Mouse (Mus musculus) midbrain, postnatal 0 days (tissue): Measurements from ENCODE around the gene Cish. TPM values are rescaled to one million over a fixed set of nuclear protein-coding genes. Genes with fewer than 3 reads are reported as not detected.

Experiments used
- ATAC-seq: fragments of 200-750 bp; cut with Nextera tagmentation; 2 replicates; pipeline ENCODE4 v1.8.0; 2017; ENCODE audit warnings: moderate number of reproducible peaks, mild to moderate bottlenecking, moderate TSS enrichment, moderate library complexity; ENCODE audit not compliant: low FRiP score
- DNase-seq: peaks from one replicate; pipeline ENCODE4 v3.0.0-alpha.2; 2015; ENCODE audit warnings: low spot score
- H3K27ac ChIP-seq: fragments of 300-500 bp; sonication (generic); 2 replicates; pipeline ENCODE4 v1.5.1; 2014; ENCODE audit warnings: low read depth, mild to moderate bottlenecking, low read length, mixed read lengths
- H3K27me3 ChIP-seq: fragments of 300-500 bp; sonication (generic); 2 replicates; pipeline ENCODE4 v1.6.1; 2014; ENCODE audit warnings: low read length, control low read depth, mixed read lengths; ENCODE audit not compliant: insufficient read depth
- H3K36me3 ChIP-seq: fragments of 300-500 bp; sonication (generic); 2 replicates; pipeline ENCODE4 v1.6.1; 2014; ENCODE audit warnings: low read length, control low read depth, mixed read lengths; ENCODE audit not compliant: insufficient read depth
- H3K4me1 ChIP-seq: fragments of 300-500 bp; sonication (generic); 2 replicates; pipeline ENCODE4 v1.6.1; 2014; ENCODE audit warnings: mild to moderate bottlenecking, control low read depth, antibody characterized with exemption, low read length, mixed read lengths; ENCODE audit not compliant: insufficient read depth
- H3K4me2 ChIP-seq: fragments of 300-500 bp; sonication (generic); 2 replicates; pipeline ENCODE4 v1.6.1; 2014; ENCODE audit warnings: low read depth, mild to moderate bottlenecking, low read length, mixed read lengths; ENCODE audit not compliant: poor library complexity, severe bottlenecking
- H3K4me3 ChIP-seq: fragments of 300-500 bp; sonication (generic); 2 replicates; pipeline ENCODE4 v1.5.1; 2014; ENCODE audit warnings: low read depth, mild to moderate bottlenecking, low read length, moderate library complexity
- H3K9ac ChIP-seq: fragments of 300-500 bp; sonication (generic); replicated peaks from 2 replicates; pipeline ENCODE4 v1.6.1; 2014; ENCODE audit warnings: mild to moderate bottlenecking, low read length, moderate library complexity, mixed read lengths; ENCODE audit not compliant: poor library complexity, severe bottlenecking
- H3K9me3 ChIP-seq: fragments of 300-500 bp; sonication (generic); 2 replicates; pipeline ENCODE4 v1.6.1; 2016; ENCODE audit warnings: low read length, control low read depth
- CTCF ChIP-seq: IDR thresholded peaks from 2 replicates; pipeline ENCODE4 v1.5.1; 2016; ENCODE audit warnings: antibody characterized with exemption, mild to moderate bottlenecking
- WGBS: fragments of 180-500 bp; shearing (Covaris S2); extraction: QIAGEN DNeasy Blood & Tissue Kit; methylation state at CpG from one replicate; pipeline ENCODE4 v1.1.7; 2014; 5-methylcytosine and 5-hydroxymethylcytosine counted together
- polyA plus RNA-seq: library from polyadenylated mRNA; unstranded; fragments of >200 nt; fragmentation: Nextera tagmentation; extraction: Ambion mirVana; gene quantifications from 2 replicates; pipeline ENCODE4 v1.2.1, GENCODE M21; 2015
- total RNA-seq: library from RNA; depleted of rRNA; stranded (reverse); fragments of >200 nt; gene quantifications from 2 replicates; pipeline ENCODE4 v1.2.3, GENCODE M21; 2014

The Cish gene
- total and polyA plus RNA-seq, 2 experiments from 2014 or later = 6.0 to 6.7 TPM

DNA sequence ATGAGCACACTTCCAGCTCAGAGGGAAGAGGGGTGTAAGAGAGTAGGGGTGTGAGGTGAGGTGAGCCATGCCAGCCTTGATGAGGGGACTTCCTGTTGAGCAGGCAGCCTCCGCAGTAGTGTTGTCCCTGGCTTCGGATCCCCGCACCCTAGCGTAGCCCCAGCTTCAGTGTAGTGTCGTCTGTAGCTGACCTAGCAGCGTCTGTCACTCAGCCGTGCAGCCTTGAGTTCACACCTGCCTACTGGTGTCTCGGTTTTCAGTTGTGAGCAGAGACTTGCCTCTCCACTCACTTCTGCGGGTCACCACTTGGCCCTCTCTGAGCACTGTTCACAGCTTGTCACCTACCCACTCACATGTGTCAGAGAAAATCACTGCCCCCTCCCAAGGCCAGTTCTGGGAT, 13.3 kb downstream of the Cish start:
- DNase-seq = no peak
- Histone ChIP-seq H3K27me3 (no peaks in the 10 kb centered on the region), H3K4me1 (no peaks in the 10 kb centered on the region), H3K36me3 (no peaks in the 10 kb centered on the region), H3K4me3 (no peak overlapping the region), H3K27ac (no peak overlapping the region), H3K4me2 (no peak overlapping the region), H3K9me3 (no peaks in the 10 kb centered on the region), H3K9ac (no peak overlapping the region)
- no peak for ATAC-seq
- TF ChIP-seq CTCF = no peak
- WGBS = 84% methylated on average over 9 of the region's 9 CpGs

DNA sequence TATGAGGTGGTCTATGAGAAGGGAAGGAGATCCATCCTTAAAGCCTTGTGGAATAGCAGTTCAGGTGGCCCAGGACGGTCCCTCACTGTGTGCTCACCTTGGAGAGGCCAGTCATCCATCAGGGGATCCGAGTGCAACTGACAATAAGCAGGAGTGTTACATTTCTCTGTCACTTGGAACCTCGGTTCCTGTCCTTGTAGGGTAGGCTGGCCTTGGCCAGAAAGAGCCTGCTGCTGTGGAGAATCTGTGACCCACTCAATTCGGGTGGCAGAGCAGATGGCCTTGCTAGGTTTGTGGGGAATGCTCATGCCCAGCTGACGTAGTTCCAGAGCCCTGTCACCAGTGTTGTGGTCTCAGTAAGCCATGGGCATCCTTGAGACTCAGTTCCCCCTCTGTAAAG, 13.8 kb downstream of the Cish start:
- Histone ChIP-seq H3K27ac (no peak overlapping the region), H3K36me3 (no peaks in the 10 kb centered on the region), H3K9me3 (no peaks in the 10 kb centered on the region), H3K9ac (no peak overlapping the region), H3K27me3 (no peaks in the 10 kb centered on the region), H3K4me1 (no peaks in the 10 kb centered on the region), H3K4me2 (no peak overlapping the region), H3K4me3 (no peak overlapping the region)
- TF ChIP-seq CTCF = no peak
- DNase-seq = no peak
- ATAC-seq = no peak
- WGBS = 72% methylated on average over 5 of the region's 5 CpGs

GRCm38 (mm10) chr9:107312811-107313584, 17.2 kb downstream of the Cish start:
- no peak for TF ChIP-seq CTCF
- H3K27me3 ChIP-seq = no peaks in the 10 kb centered on the region
- no peaks in the 10 kb centered on the region for H3K36me3 ChIP-seq
- no peak for ATAC-seq
- no peak overlapping the region for H3K4me3 ChIP-seq
- H3K9ac ChIP-seq = no peak overlapping the region
- no peak for DNase-seq
- no peak overlapping the region for H3K4me2 ChIP-seq
- no peaks in the 10 kb centered on the region for H3K9me3 ChIP-seq
- H3K4me1 ChIP-seq = no peaks in the 10 kb centered on the region
- no peak overlapping the region for H3K27ac ChIP-seq
- WGBS = 71% methylated on average over 10 of the region's 10 CpGs

DNA sequence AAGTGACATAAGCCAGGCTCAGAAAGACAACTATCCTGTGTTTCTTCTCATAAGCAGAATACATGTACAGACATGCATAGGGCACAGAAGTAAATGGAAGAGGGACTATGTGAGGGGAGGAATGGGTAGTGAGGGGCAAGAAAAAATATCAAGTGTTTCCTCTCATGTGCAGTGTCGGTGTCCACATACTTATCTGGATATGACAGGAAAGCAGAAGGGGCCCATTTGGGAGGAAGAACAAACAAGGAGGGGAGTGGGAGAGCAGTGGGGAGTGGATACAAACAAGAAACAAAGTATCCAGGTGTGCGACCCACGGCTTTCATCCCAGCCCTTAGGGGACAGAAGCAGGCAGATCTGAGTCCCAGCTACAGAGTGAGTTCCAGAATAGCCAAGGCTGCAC, 18.1 kb downstream of the Cish start:
- no peak for DNase-seq
- no peak overlapping the region for H3K4me2 ChIP-seq
- H3K27ac ChIP-seq = no peak overlapping the region
- no peak overlapping the region for H3K9ac ChIP-seq
- ATAC-seq = no peak
- no peaks in the 10 kb centered on the region for H3K9me3 ChIP-seq
- no peaks in the 10 kb centered on the region for H3K36me3 ChIP-seq
- WGBS = 86% methylated on average over 3 of the region's 3 CpGs
- TF ChIP-seq CTCF = no peak
- no peak overlapping the region for H3K4me3 ChIP-seq
- no peaks in the 10 kb centered on the region for H3K4me1 ChIP-seq
- no peaks in the 10 kb centered on the region for H3K27me3 ChIP-seq

DNA sequence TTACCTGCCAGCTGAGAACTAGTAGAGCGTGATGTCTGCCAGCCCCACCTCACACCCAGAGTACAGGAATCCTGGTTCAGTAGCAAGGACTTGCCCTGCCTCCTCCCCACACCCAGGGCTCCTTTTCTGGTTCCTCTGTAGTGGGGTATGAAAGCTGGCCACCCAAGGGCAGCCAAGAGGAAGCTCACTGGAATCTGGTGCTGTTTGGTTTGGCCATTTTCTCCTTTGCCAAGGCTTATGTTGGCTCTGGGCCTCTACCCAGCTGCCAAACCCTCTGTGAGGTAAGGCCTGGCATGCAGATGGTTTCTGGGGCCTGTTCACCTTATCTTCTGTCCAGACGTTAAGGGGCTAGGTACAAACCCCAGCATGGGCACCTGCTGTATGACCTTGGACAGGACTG, 20.0 kb downstream of the Cish start:
- no peak overlapping the region for H3K9ac ChIP-seq
- H3K27ac ChIP-seq = no peak overlapping the region
- TF ChIP-seq CTCF = no peak
- ATAC-seq (no peak), DNase-seq (no peak)
- no peaks in the 10 kb centered on the region for H3K9me3 ChIP-seq
- H3K4me2 ChIP-seq = no peak overlapping the region
- 67% methylated on average over 2 of the region's 2 CpGs for WGBS
- no peaks in the 10 kb centered on the region for H3K4me1 ChIP-seq
- H3K4me3 ChIP-seq = no peak overlapping the region
- H3K27me3 ChIP-seq = no peaks in the 10 kb centered on the region
- H3K36me3 ChIP-seq = no peaks in the 10 kb centered on the region

DNA sequence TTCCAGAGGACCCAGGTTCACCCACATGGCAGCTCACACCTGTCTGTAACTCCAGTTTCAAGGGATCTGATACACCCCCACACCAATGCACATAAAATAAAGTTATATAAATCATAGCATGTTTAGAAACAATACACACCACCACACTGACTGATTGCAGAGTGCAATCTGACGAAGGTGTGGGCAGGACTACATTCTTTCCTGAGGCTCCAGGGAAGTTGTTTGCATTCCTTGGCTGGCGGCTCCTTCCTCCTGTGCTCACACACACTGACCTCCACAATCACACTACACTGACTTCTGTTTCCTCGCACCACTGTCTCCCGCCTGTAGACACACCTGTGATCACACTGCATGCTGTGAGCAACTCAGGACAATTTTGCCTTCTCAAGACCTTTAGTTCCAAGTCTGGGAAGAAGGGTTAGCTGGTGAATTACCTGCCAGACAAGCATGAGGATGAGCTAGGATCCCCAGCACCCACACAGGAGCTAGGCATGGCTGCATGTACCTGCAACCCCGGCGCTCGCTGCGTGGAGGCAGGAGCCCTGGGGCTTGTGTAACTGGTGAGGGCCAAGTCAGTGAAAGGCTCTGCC, 26.7 kb downstream of the Cish start:
- Histone ChIP-seq H3K9ac (no peak overlapping the region), H3K27me3 (no peaks in the 10 kb centered on the region), H3K4me2 (no peak overlapping the region), H3K9me3 (no peaks in the 10 kb centered on the region), H3K4me3 (no peak overlapping the region), H3K4me1 (no peaks in the 10 kb centered on the region), H3K36me3 (0 out of 2 replicates have a peak, but pooled peaks cover 3% of the 10 kb centered on the region), H3K27ac (no peak overlapping the region)
- 86% methylated on average over 8 of the region's 8 CpGs for WGBS
- no peak for DNase-seq
- no peak for TF ChIP-seq CTCF
- no peak for ATAC-seq
